Mouse (Mus musculus) ovary, adult 18-20 months (tissue): ENCODE measurements at regions not wholly inside any gene's neighbourhood (a gene's known extent, or its start where the extent isn't known, plus 50 kb on each side); places are given as distances from the start of the nearest gene placed in this dataset.

Experiments
- DNase-seq: peaks from one replicate; pipeline ENCODE4 v3.0.0; 2022; ENCODE audit warnings: low spot score, mixed read lengths

- DNase-seq: no peak
Measured at GRCm38 (mm10) chr6:91573487-91573886, 57.8 kb downstream of the Lsm3 start.

- no peak for DNase-seq
Measured at GRCm38 (mm10) chr6:91574414-91574813, 58.7 kb downstream of the Lsm3 start.

DNA sequence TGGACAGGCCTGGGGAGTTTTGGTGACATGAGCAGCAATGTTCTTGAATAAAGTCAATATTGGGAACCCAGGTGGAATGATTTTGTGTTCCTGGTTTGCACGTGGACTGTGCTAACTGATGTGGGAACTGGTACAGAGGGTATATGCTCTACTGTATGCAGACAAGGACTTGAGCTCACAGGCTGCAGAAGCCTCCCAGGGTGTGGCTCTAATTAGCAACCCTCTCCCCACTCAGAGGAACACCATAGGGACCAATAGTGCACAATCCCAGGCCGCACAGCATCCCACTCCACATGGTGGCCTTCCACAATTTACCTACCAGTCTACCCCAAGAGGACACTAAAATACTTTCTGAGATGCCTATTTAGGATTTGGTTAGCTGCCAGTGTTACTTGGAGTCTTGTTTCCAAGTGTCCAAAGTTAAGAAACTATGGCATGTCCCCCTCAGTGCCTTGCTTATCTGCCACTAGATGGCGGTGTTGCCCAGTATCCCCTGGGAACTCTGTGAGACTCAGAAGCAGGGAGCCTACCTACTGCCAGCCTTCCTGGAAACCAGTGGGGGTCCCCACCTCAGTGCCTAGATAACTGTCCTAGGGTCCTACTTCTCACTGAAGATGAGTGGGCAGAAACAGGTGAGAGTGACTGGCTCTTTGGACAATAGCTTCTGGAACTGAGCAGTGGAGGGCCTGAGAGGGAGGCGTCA is 60.1 kb downstream of the Lsm3 start:
- DNase-seq: peak; percentile 43

DNA sequence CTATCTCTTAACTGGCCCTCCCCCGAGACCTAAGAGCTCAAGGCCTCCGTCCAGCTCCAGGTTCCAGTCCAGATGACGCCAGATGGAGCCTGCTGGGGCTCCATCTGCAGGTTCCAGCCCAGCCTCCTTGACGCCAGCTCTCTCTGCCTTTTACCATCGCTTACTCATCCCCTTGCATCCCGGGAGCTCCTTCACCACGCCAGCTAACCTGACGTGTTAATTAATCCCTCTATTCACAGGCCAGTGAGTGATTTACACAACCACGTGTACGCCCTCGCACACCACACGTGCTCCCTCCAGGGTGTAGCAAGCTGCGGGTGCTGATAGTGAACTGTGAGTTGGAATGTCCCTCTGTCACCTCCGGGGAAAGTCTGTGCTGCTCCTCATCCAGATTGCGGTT is 61.2 kb downstream of the Lsm3 start:
- no peak for DNase-seq

DNA sequence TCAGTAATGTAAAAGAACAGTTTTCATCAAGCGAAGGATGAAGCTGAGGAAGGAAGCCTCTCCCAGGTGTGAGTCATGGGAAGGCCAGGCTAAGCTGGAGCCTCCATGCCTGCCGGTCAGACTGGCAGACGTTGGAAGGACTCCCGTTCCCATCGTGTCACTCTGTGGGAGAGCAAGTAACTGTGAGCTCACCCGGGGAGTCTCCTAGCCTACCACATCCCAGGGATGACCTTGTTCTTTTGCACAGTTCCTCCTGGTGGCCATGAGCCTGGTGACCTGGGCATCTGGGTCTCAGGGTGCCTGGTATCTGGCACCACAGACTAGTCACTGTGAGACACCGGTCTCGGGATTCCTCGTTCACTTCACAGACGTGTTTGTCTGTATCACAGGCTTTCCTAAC is 63.9 kb downstream of the Lsm3 start:
- DNase-seq: no peak

DNA sequence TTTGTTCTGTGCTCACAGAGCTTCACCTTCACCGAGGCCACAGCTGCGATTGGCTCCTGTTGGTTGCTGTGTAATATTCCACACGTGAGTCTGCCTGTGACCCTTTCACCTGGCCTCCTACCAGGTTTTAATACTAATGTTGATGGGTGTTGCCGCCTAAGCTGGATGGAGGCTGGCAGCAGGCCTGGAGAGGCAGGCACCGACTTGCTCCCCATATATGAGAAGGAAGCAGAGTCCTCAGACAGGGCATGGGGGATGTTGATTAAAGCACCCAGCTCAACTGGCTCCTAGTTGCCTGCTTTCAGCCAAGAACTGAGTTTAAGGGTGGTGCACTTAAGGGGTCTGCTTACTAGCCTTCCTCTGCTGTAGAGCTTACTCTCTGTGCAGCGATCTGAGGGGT is 64.9 kb downstream of the Lsm3 start:
- no peak for DNase-seq

DNA sequence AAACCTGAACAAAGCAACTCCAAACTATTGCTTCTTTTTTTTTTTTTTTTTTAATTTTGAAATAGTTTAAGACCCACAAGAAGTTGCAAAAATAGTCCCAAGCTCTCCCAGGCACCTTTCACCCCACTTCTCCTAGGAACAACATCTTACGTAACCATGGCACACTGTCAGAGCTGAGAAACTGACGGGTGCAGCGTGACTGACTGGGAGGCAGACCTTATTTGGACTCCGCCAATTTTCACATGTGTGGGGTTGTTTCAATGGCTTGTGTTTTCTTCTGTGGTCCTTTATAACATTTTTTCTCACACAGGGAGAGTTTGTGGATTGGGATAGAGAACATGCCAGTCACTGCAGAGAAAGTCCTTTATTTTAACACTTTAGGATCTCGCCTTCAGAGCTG is 66.6 kb downstream of the Lsm3 start:
- DNase-seq: no peak

GRCm38 (mm10) chr6:91583346-91583745 is 67.6 kb downstream of the Lsm3 start:
- no peak for DNase-seq

DNA sequence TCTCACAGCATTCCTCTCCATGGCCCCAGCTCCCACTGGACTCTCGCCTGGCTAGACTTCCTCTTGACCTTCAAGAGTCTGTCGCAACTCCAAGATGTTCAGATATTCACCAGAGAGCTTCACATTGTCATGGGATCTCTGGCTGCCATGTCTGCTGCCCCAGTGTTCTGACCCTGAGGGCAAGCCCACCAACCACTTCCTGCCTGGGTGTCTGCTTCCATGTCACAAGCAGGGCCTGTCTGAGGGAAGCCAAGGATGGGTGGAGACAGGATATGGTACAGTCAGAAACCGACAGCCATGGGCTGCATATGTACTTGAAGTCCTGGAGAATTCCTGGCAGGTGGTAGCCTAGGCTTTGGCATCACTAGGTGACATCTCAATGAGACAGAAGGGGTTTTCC is 69.8 kb downstream of the Lsm3 start:
- DNase-seq: no peak

DNA sequence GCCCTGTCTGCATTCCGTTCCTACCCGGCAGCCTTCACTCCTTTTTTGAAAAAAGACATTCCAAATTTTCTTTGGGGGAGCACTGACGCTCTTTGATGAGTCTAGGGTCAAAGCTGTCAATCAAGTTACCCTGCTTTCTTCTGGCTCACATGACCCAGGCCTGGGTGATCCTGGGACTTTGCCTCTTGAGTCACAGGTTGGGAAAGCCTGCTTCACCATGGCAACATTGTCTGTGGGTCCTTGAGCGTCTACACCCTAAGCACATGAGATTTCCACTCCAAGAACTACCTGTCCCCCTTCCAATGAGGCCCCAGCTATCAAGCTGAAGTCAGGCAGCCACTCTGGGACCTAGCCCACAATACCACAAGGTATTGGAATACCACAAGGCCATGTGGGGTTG is 73.5 kb downstream of the Lsm3 start:
- DNase-seq: no peak

DNA sequence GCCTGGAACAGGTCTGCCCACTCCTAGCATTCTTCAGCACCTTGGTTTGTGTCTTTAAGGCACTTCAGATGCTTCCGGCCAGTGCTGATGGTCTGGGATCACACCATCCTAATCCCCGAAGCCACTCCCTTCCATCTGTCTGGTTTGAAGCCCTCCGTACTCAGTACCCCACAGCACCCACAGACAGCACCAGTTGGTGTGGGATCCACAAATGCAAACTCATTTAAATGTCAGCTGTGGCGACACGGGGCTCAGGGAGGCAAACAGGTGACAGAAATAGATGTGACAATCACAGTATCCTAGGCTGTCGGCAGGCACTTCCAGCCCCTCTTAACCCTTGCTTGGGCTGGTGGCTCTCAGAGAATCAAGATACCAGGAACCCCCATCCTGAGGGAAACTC is 74.7 kb downstream of the Lsm3 start:
- no peak for DNase-seq

GRCm38 (mm10) chr6:91590806-91591571 is 75.3 kb downstream of the Lsm3 start:
- DNase-seq: no peak

GRCm38 (mm10) chr6:91592651-91593050 is 76.9 kb downstream of the Lsm3 start:
- DNase-seq: no peak

GRCm38 (mm10) chr6:91598942-91599341 is 83.2 kb downstream of the Lsm3 start:
- peak; percentile 93 for DNase-seq

- no peak for DNase-seq
Measured at GRCm38 (mm10) chr6:91600116-91600515, 83.7 kb upstream of the Slc6a6 start.

DNA sequence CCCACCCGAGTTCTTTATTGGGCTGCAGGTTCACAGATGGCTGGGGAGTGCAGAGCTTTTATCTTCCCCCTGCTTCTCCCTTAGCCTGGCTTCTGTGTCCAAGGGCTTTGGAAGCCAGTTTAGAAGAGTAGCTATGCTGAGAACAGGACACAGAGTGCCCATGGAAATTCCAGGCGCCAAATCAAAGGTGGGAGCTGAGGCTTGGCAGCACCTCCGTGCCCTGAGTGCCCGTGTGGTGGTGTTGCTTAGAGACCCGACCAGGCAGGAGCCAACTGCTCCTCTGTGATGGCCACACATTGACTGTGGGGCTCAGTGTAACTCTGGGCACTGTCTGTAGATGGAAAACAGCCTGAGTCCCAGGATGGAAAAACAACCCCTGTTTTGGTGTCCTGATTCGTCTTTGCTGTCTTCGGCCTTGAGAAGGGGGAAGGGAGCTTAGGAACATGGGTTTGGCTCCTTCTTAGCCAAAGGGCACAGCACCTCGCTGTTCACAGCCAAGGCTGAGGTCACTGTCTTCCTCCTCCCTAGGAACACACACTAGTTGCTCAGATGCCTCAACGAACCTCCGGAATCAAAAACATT is 77.1 kb upstream of the Slc6a6 start:
- peak; percentile 65 for DNase-seq

DNA sequence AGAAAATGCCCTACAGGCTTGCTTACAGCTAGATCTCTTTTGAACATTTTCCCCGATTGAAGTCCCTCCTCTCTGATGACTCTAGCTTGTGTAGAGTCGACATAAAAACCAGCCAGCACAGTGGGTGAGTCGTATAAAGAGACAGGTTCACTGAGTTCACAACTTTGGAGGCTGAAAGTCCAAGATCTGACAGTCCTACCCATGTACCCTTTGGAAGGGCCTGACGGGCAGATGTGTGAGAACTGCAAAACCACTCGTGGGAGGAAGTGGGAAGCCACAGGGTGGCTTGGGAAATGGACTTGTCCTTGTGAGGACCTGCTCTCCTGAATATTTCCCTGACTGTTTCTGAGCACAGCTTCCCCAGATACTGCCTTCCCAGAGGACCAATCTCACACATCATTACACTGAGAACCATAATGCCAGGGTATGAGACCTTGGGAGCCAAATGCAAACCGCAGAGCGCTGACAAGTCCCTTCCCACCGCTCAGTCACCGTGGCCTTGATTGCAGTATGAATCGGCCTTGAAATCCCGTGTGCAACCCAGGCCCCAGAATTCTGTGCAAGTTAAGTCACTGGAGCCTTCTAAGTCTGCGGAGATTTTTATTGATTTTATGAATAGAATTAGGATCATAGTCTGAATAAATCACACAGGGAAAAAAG is 76.1 kb upstream of the Slc6a6 start:
- DNase-seq: peak; percentile 73

DNA sequence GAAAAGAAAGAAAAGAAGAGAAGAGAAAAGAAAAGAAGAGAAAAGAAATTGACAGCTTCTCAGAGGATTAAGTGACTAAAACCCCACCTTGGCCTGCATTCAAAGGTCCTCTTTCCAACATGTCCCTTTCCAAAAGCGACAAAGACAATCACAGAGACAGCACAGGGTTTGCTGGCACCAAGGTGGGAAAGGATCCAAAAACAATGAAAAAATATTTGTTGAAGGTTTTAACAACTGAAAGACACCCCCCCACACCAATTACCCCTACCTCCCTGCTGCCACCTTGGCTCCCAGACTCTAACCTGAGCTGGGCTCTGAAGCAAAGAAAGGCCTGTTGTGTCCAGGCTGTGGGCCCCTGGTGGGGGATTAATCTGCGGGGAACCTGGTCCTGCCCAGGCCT is 74.2 kb upstream of the Slc6a6 start:
- DNase-seq: no peak

- no peak for DNase-seq
Measured at GRCm38 (mm10) chr6:91615022-91615421, 68.8 kb upstream of the Slc6a6 start.

- no peak for DNase-seq
Measured at GRCm38 (mm10) chr6:91616541-91616940, 67.3 kb upstream of the Slc6a6 start.

GRCm38 (mm10) chr6:91617031-91617596 is 66.7 kb upstream of the Slc6a6 start:
- DNase-seq: no peak

DNA sequence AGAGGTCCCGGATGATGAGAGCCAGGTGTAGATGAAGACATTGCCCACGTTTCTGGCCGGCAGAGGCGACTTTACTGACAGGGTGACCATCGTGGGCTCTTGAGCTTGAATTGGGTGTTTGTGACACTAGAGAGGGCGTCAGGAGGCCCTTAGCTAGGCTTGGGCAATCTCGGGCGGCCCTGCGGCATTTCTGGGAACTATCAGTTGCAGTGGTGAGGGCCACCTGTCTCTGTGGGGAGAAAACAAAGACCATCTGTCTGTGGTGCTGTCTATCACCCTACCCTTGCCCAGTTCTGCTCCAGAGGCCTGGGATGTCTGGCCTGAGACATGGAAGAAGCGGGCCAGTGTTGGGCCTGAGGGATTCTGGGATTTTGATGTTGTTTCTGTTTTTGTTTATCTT is 66.2 kb upstream of the Slc6a6 start:
- DNase-seq: no peak

DNA sequence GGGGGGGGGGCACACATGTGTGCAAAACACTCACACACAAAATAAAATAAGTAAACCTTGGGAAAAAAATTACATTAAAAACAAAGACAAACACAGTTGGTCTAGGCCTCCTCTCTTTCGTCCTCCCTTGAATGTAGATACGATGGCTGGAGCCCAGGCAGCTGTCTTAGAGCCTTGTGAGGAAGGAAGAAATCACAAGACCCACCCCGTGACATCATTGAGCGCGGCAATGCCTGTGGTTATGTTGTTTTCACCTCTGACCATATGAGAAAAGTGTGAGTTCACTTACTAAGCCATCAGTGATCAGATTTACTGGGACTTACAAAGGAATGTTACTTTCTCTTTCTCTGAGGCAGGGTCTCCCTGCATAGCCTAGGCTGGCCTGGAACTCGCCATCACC is 64.8 kb upstream of the Slc6a6 start:
- DNase-seq: no peak
